Mouse (Mus musculus) CH12.LX (cell line): ENCODE measurements around the gene Myl4. TPM values are rescaled to one million over a fixed set of nuclear protein-coding genes. Genes with fewer than 3 reads are reported as not detected.
"Not testable (repeated sequence)": the region's sequence is repeated elsewhere in the genome, so short reads cannot be mapped to it uniquely, and the experiment has no call there.

Source experiments
- DNase-seq: peaks from one replicate; pipeline ENCODE4 v3.0.0-alpha.2; 2013; ENCODE audit errors: extremely low read depth
- H3K27ac ChIP-seq: 2 replicates; pipeline ENCODE4 v1.5.1; 2012; ENCODE audit warnings: low read depth, mild to moderate bottlenecking, control low read depth, moderate library complexity; ENCODE audit not compliant: insufficient read depth
- H3K27me3 ChIP-seq: replicated peaks from 2 replicates; pipeline ENCODE3; 2012; ENCODE audit warnings: inconsistent platforms
- H3K36me3 ChIP-seq, 2 experiments: replicated peaks in 1 of 2; 2 replicates each; pipeline versions ENCODE3 to v1.6.1; 2012; ENCODE audit warnings: inconsistent platforms in 1 of 2, low read length in 1 of 2, mild to moderate bottlenecking in 1 of 2, mixed read lengths in 1 of 2, moderate library complexity in 1 of 2; ENCODE audit not compliant: control insufficient read depth in 1 of 2, insufficient read depth in 1 of 2
- H3K4me1 ChIP-seq, 2 experiments: 2 replicates each; pipeline ENCODE4 v1.6.1; 2012; ENCODE audit warnings: inconsistent platforms in 1 of 2, moderate library complexity in 1 of 2; ENCODE audit not compliant: insufficient read depth in 2 of 2, control insufficient read depth in 1 of 2
- H3K4me2 ChIP-seq: 2 replicates; pipeline ENCODE4 v1.6.1; 2012; ENCODE audit warnings: low read depth, mild to moderate bottlenecking, control low read depth; ENCODE audit not compliant: poor library complexity, insufficient read depth, severe bottlenecking
- H3K4me3 ChIP-seq, 3 experiments: fragments of 150-350 bp in 1 of 3; sonication (generic) in 1 of 3; replicated peaks in 1 of 3; 2 replicates each; pipeline versions ENCODE3 to v1.5.1; 2011 to 2012; ENCODE audit warnings: low read depth in 2 of 3, low read length in 2 of 3, mild to moderate bottlenecking in 2 of 3, moderate library complexity in 2 of 3, control low read depth in 1 of 3, improper control_type of control experiment in 1 of 3, inconsistent platforms in 1 of 3, mixed read lengths in 1 of 3; ENCODE audit not compliant: poor library complexity in 1 of 3
- H3K79me2 ChIP-seq: replicated peaks from 2 replicates; pipeline ENCODE4 v1.6.1; 2012; ENCODE audit warnings: mild to moderate bottlenecking, moderate library complexity; ENCODE audit not compliant: control insufficient read depth, poor library complexity, insufficient read depth, severe bottlenecking; ENCODE audit errors: extremely low read depth
- H3K9ac ChIP-seq: 2 replicates; pipeline ENCODE4 v1.6.1; 2012; ENCODE audit warnings: low read depth, mild to moderate bottlenecking, control low read depth, moderate library complexity; ENCODE audit not compliant: insufficient read depth
- H3K9me3 ChIP-seq: replicated peaks from 2 replicates; pipeline ENCODE3; 2012; ENCODE audit warnings: low read length, inconsistent platforms, mixed read lengths
- CHD2 ChIP-seq: IDR thresholded peaks from 2 replicates; pipeline ENCODE4 v1.6.1; 2011; ENCODE audit warnings: low read length, improper control_type of control experiment
- ELF1 ChIP-seq: IDR thresholded peaks from 2 replicates; pipeline ENCODE4 v1.6.1; 2014; ENCODE audit warnings: low read depth, mild to moderate bottlenecking, inconsistent platforms, low read length, improper control_type of control experiment
- EP300 ChIP-seq: IDR thresholded peaks from 2 replicates; pipeline ENCODE4 v1.6.1; 2011; ENCODE audit warnings: low read length, improper control_type of control experiment
- GABPA ChIP-seq: IDR thresholded peaks from 2 replicates; pipeline ENCODE4 v1.6.1; 2012; ENCODE audit warnings: low read depth, low read length, improper control_type of control experiment, inconsistent platforms; ENCODE audit not compliant: insufficient replicate concordance
- HCFC1 ChIP-seq: IDR thresholded peaks from 2 replicates; pipeline ENCODE4 v1.6.1; 2012; ENCODE audit warnings: low read depth, mild to moderate bottlenecking, inconsistent platforms, low read length, improper control_type of control experiment
- JUND ChIP-seq: conservative IDR thresholded peaks from 2 replicates; pipeline ENCODE4 v1.6.1; 2011; ENCODE audit warnings: low read depth, low read length, improper control_type of control experiment
- MAFK ChIP-seq: IDR thresholded peaks from 2 replicates; pipeline ENCODE4 v1.6.1; 2011; ENCODE audit warnings: low read length, improper control_type of control experiment; ENCODE audit not compliant: insufficient replicate concordance
- MAX ChIP-seq: IDR thresholded peaks from 2 replicates; pipeline ENCODE4 v1.6.1; 2011; ENCODE audit warnings: low read length, improper control_type of control experiment
- MEF2A ChIP-seq: IDR thresholded peaks from 2 replicates; pipeline ENCODE4 v1.6.1; 2014; ENCODE audit warnings: low read depth, mild to moderate bottlenecking, inconsistent platforms, low read length, improper control_type of control experiment, borderline replicate concordance
- MXI1 ChIP-seq: IDR thresholded peaks from 2 replicates; pipeline ENCODE4 v1.6.1; 2011; ENCODE audit warnings: mild to moderate bottlenecking, low read depth, low read length, improper control_type of control experiment
- NRF1 ChIP-seq: IDR thresholded peaks from 2 replicates; pipeline ENCODE4 v1.6.1; 2014; ENCODE audit warnings: low read depth, mild to moderate bottlenecking, inconsistent platforms, low read length, improper control_type of control experiment, moderate library complexity
- PAX5 ChIP-seq: IDR thresholded peaks from 2 replicates; pipeline ENCODE4 v1.6.1; 2012; ENCODE audit warnings: low read length, inconsistent platforms, mixed read lengths
- POLR2A ChIP-seq: IDR thresholded peaks from 2 replicates; pipeline ENCODE4 v1.6.1; 2011; ENCODE audit warnings: low read depth, mild to moderate bottlenecking, improper control_type of control experiment, low read length
- RCOR1 ChIP-seq: conservative IDR thresholded peaks from 2 replicates; pipeline ENCODE4 v1.6.1; 2012; ENCODE audit warnings: low read depth, mild to moderate bottlenecking, inconsistent platforms, low read length, improper control_type of control experiment
- SMC3 ChIP-seq: IDR thresholded peaks from 2 replicates; pipeline ENCODE4 v1.6.1; 2011; ENCODE audit warnings: low read depth, low read length, improper control_type of control experiment
- TBP ChIP-seq: conservative IDR thresholded peaks from 2 replicates; pipeline ENCODE4 v1.6.1; 2011; ENCODE audit warnings: low read depth, low read length, improper control_type of control experiment
- UBTF ChIP-seq: IDR thresholded peaks from 2 replicates; pipeline ENCODE4 v1.6.1; 2012; ENCODE audit warnings: low read depth, mild to moderate bottlenecking, inconsistent platforms, low read length, improper control_type of control experiment, moderate library complexity
- ZC3H11A ChIP-seq: IDR thresholded peaks from 2 replicates; pipeline ENCODE4 v1.6.1; 2012; ENCODE audit warnings: low read depth, mild to moderate bottlenecking, inconsistent platforms, low read length, improper control_type of control experiment
- dilution Hi-C: fragments of 300-500 bp; cut with MboI; formaldehyde crosslinking; loops from 2 replicates; pipeline ENCODE4 v1.14.3; 2020; ENCODE audit warnings: low sequenced_read_pairs; ENCODE audit not compliant: extremely low pct_unique_long_range_greater_than_20kb, extremely low pct_ligation_motif_present
- in situ Hi-C: fragments of 300-500 bp; cut with MboI; formaldehyde crosslinking; loops from 3 replicates; pipeline ENCODE4 v1.14.3; 2019; ENCODE audit warnings: low sequenced_read_pairs, low pct_ligation_motif_present, low pct_unique_long_range_greater_than_20kb, mixed read lengths
- polyA plus RNA-seq: library from polyadenylated mRNA; unstranded; fragments of >175 nt; gene quantifications from 2 replicates; pipeline ENCODE4 v1.2.1, GENCODE M21; 2012; ENCODE audit warnings: low read depth; ENCODE audit not compliant: insufficient read length
- total RNA-seq, 2 experiments: library from RNA; depleted of rRNA; stranded (reverse); fragments of 300-350 nt in 1 of 2; fragments of >200 nt in 1 of 2; gene quantifications; 2 replicates each; pipeline ENCODE4 v1.2.3; 2012 to 2014

Myl4 gene
- total and polyA plus RNA-seq, 3 experiments: 39.4 to 83.0 (median 55.9) TPM

GRCm38 (mm10) chr11:104536843-104537242, 13.6 kb upstream of the Myl4 start:
- Histone ChIP-seq H3K27me3 (no peaks in the 10 kb centered on the region), H3K9ac (no peak overlapping the region), H3K79me2 (peaks cover 69% of the 10 kb centered on the region), H3K27ac (no peak overlapping the region), H3K36me3 (peaks cover 32 to 79% of the 10 kb centered on the region in 2 experiments), H3K9me3 (no peaks in the 10 kb centered on the region)
- dilution Hi-C loops: no loop called here
- DNase-seq: no peak
- no peak for TF ChIP-seq POLR2A
- TF ChIP-seq MAX: no peak
- TF ChIP-seq PAX5: no peak
- TF ChIP-seq, all 38 proteins: peak for 0
- in situ Hi-C loops: no loop called here
- no peak overlapping the region for H3K4me2 ChIP-seq
- H3K4me3 ChIP-seq: no peak overlapping the region
- peaks cover 0 to 20% of the 10 kb centered on the region in 2 experiments; a peak in 2 of 4 replicates for H3K4me1 ChIP-seq

GRCm38 (mm10) chr11:104537945-104538555, 12.4 kb upstream of the Myl4 start:
- TF ChIP-seq CHD2 (no peak), EP300 (no peak), SMC3 (no peak), POLR2A (no peak), UBTF (no peak), MAX (no peak), TBP (no peak), RCOR1 (no peak), HCFC1 (no peak), NRF1 (no peak)
- H3K79me2 ChIP-seq: peaks cover 79% of the 10 kb centered on the region
- H3K4me1 ChIP-seq: peaks cover 0 to 29% of the 10 kb centered on the region in 2 experiments; a peak in 2 of 4 replicates
- no peak overlapping the region for H3K4me3 ChIP-seq
- no peak overlapping the region for H3K4me2 ChIP-seq
- dilution Hi-C loops: no loop called here
- DNase-seq: no peak
- H3K36me3 ChIP-seq: peaks cover 23 to 76% of the 10 kb centered on the region in 2 experiments
- in situ Hi-C loops: no loop called here
- no peak overlapping the region for H3K27ac ChIP-seq
- no peak overlapping the region for H3K9ac ChIP-seq
- no peaks in the 10 kb centered on the region for H3K9me3 ChIP-seq
- no peaks in the 10 kb centered on the region for H3K27me3 ChIP-seq

- in situ Hi-C loops (no loop called here), dilution Hi-C loops (no loop called here)
- no peak for DNase-seq
- H3K79me2 ChIP-seq: peaks cover 88% of the 10 kb centered on the region
- H3K4me2 ChIP-seq: no peak overlapping the region
- TF ChIP-seq PAX5 (no peak), MXI1 (no peak), ELF1 (no peak), MEF2A (no peak), JUND (no peak), MAFK (no peak), ZC3H11A (no peak), GABPA (no peak), SMC3 (no peak), NRF1 (no peak)
- peaks cover 16 to 62% of the 10 kb centered on the region in 2 experiments for H3K36me3 ChIP-seq
- no peaks in the 10 kb centered on the region for H3K27me3 ChIP-seq
- peaks cover 1 to 40% of the 10 kb centered on the region in 2 experiments; a peak in 3 of 4 replicates for H3K4me1 ChIP-seq
- H3K9me3 ChIP-seq: no peaks in the 10 kb centered on the region
- no peak overlapping the region for H3K4me3 ChIP-seq
- no peak overlapping the region for H3K9ac ChIP-seq
- no peak overlapping the region for H3K27ac ChIP-seq
Observed at GRCm38 (mm10) chr11:104539811-104540210, 10.7 kb upstream of the Myl4 start.

GRCm38 (mm10) chr11:104543337-104543736, 7.1 kb upstream of the Myl4 start:
- H3K4me2 ChIP-seq, H3K4me3 ChIP-seq, in situ Hi-C loops, DNase-seq, H3K27ac ChIP-seq, dilution Hi-C loops, H3K27me3 ChIP-seq, H3K9ac ChIP-seq, H3K9me3 ChIP-seq: not testable (repeated sequence)
- H3K79me2 ChIP-seq: peaks cover 89% of the 10 kb centered on the region
- peaks cover 12 to 70% of the 10 kb centered on the region in 2 experiments; a peak in 3 of 4 replicates for H3K4me1 ChIP-seq
- peaks cover 13 to 58% of the 10 kb centered on the region in 2 experiments for H3K36me3 ChIP-seq
